In the genomic region with DNA sequence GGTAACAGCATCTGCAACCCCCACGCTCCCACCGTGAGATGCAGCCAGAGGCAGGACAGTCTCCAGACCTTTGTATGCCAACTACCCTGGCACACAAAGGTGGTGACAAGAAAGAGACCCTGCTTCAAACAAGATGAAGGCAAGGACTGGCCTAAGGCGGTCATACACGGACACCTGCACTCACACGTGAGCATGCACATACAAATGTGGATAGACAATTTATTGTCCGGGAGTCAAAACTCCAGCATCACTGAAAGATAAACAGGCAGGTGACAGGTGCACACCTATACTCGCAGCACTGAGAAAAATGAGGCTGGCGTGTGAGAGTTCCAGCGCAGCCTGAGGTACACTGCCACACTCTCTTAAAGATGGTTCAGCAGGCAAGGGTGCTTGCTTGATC, we compare ENCODE assay signal across 8 mouse cellular contexts. TPM values are rescaled to one million over a fixed set of nuclear protein-coding genes. Genes with fewer than 3 reads are reported as not detected.
A peak's percentile ranks its signal among the peaks of the same experiment; 100 is the strongest.
DNase-seq lines count a peak whose midpoint lies in the region; ATAC-seq and TF ChIP-seq lines count a peak whose summit lies in the region.

No protein-coding gene starts in this region.

- no peak overlapping the region for H3K27ac ChIP-seq in heart, embryonic 15.5 days
- no peak overlapping the region for H3K27ac ChIP-seq in forebrain, embryonic 15.5 days (replicated peaks)
- no peak overlapping the region for H3K27ac ChIP-seq in liver, embryonic 16.5 days (ENCODE audit: low read length)

- no peak overlapping the region for H3K9ac ChIP-seq in heart, embryonic 15.5 days
- 0 out of 2 replicates have a peak overlapping the region, but pooled peaks have one; percentile 86 for H3K9ac ChIP-seq in forebrain, embryonic 15.5 days (replicated peaks)
- no peak overlapping the region for H3K9ac ChIP-seq in liver, embryonic 16.5 days (ENCODE audit: low read depth, low read length)

- peak overlapping the region; percentile 94 for H3K4me3 ChIP-seq in heart, embryonic 15.5 days
- peak overlapping the region; percentile 92; the same call in 1 of the 2 replicates for H3K4me3 ChIP-seq in G1E (ENCODE audit: low read depth, low read length)
- peak overlapping the region; percentile 98; the same call in 1 of the 2 replicates for H3K4me3 ChIP-seq in forebrain, embryonic 15.5 days
- peak overlapping the region; percentile 91; the same call in 1 of the 2 replicates for H3K4me3 ChIP-seq in liver, embryonic 16.5 days (ENCODE audit: low read depth, low read length)

- H3K4me1 ChIP-seq in heart, embryonic 15.5 days (replicated peaks): peaks cover 33% of the 10 kb centered on the region
- H3K4me1 ChIP-seq in G1E (ENCODE audit: insufficient read depth, low read depth, low read length): peaks cover 27% of the 10 kb centered on the region
- H3K4me1 ChIP-seq in forebrain, embryonic 15.5 days: peaks cover 16% of the 10 kb centered on the region
- peaks cover 10% of the 10 kb centered on the region for H3K4me1 ChIP-seq in liver, embryonic 16.5 days (ENCODE audit: control insufficient read depth, low read depth, low read length)

- 88% methylated on average over 9 of the region's 9 CpGs for WGBS in heart, embryonic 15.5 days
- WGBS in forebrain, embryonic 15.5 days: 94% methylated on average over 9 of the region's 9 CpGs
- 79% methylated on average over 9 of the region's 9 CpGs for WGBS in liver, embryonic 16.5 days (ENCODE audit: insufficient replicate concordance)

- ATAC-seq in heart, embryonic 15.5 days (replicated peaks; ENCODE audit: insufficient number of reproducible peaks, insufficient read depth, low FRiP score, low read depth): no peak
- no peak for ATAC-seq in G1E (ENCODE audit: extremely low read depth, insufficient number of reproducible peaks, low FRiP score, poor library complexity, severe bottlenecking)
- ATAC-seq in forebrain, embryonic 15.5 days (replicated peaks): no peak
- no peak for ATAC-seq in liver, embryonic 16.5 days (ENCODE audit: low read depth)

- no peaks in the 10 kb centered on the region for H3K9me3 ChIP-seq in heart, embryonic 15.5 days (replicated peaks)
- H3K9me3 ChIP-seq in G1E (replicated peaks): no peaks in the 10 kb centered on the region
- H3K9me3 ChIP-seq in forebrain, embryonic 15.5 days: no peaks in the 10 kb centered on the region
- H3K9me3 ChIP-seq in liver, embryonic 16.5 days (replicated peaks; ENCODE audit: control insufficient read depth, low read length): no peaks in the 10 kb centered on the region

- no peak for TF ChIP-seq CTCF in G1E (IDR thresholded peaks at IDR 0.05; ENCODE audit: low read depth, low read length)

- no peaks in the 10 kb centered on the region for H3K27me3 ChIP-seq in heart, embryonic 15.5 days
- no peaks in the 10 kb centered on the region for H3K27me3 ChIP-seq in G1E (ENCODE audit: insufficient read depth, low read length)
- H3K27me3 ChIP-seq in forebrain, embryonic 15.5 days: no peaks in the 10 kb centered on the region
- H3K27me3 ChIP-seq in liver, embryonic 16.5 days (ENCODE audit: control insufficient read depth, insufficient read depth, low read depth, low read length): no peaks in the 10 kb centered on the region

- peak overlapping the region; percentile 84 for H3K4me2 ChIP-seq in heart, embryonic 15.5 days
- H3K4me2 ChIP-seq in forebrain, embryonic 15.5 days (replicated peaks): peak overlapping the region; percentile 73
- H3K4me2 ChIP-seq in liver, embryonic 16.5 days (ENCODE audit: low read depth, low read length): peak overlapping the region; percentile 73

- H3K36me3 ChIP-seq in heart, embryonic 15.5 days: peaks cover 7% of the 10 kb centered on the region
- peaks cover 36% of the 10 kb centered on the region for H3K36me3 ChIP-seq in G1E (replicated peaks)
- peaks cover 19% of the 10 kb centered on the region for H3K36me3 ChIP-seq in forebrain, embryonic 15.5 days
- no peaks in the 10 kb centered on the region for H3K36me3 ChIP-seq in liver, embryonic 16.5 days (ENCODE audit: control insufficient read depth, insufficient read depth)

- DNase-seq in heart, adult 18-20 months: no peak
- no peak for DNase-seq in G1E (ENCODE audit: low spot score)
- DNase-seq in frontal cortex, postnatal 10 days (ENCODE audit: low spot score in 2 of 2): no peak
- DNase-seq in adrenal gland, adult 18-20 months (ENCODE audit: low spot score in 2 of 2): no peak
- DNase-seq in T-cell, adult 2 months (ENCODE audit: low spot score): no peak

RNA-seq across cellular contexts. Expression of a gene that starts 9.5 kb away (rescaled TPM):
- polyA plus RNA-seq in heart, embryonic 15.5 days (2015; fragmentation: Nextera tagmentation; extraction: Ambion mirVana): 171 and 181 TPM in 2 replicates
- 100 to 1,000 TPM; 152 to 158 TPM for total RNA-seq in heart, adult 18-20 months (2021)
- 17.9 and 26.1 TPM in 2 replicates for total RNA-seq in G1E (2014; fragmentation: Nextera tagmentation)
- total RNA-seq in G1E (2017): 75.1 and 89.8 TPM in 2 replicates
- 112 and 154 TPM in 2 replicates for polyA plus RNA-seq in G1E (2012)
- polyA plus RNA-seq in forebrain, embryonic 15.5 days (2015; fragmentation: Nextera tagmentation; extraction: Ambion mirVana): 177 and 180 TPM in 2 replicates
- polyA plus RNA-seq in liver, embryonic 16.5 days (2015; fragmentation: Nextera tagmentation; extraction: Ambion mirVana): 85.2 and 88.3 TPM in 2 replicates
- total RNA-seq in adrenal gland, adult 18-20 months (2021): 100 to 1,000 TPM; 127 to 172 TPM

RNA-seq across cellular contexts. Expression of a gene that starts 56.2 kb away (rescaled TPM):
- polyA plus RNA-seq in heart, embryonic 15.5 days (2015; fragmentation: Nextera tagmentation; extraction: Ambion mirVana): 32.8 and 34.0 TPM in 2 replicates
- 10 to 100 TPM; 58.9 to 59.4 TPM for total RNA-seq in heart, adult 18-20 months (2021)
- total RNA-seq in G1E (2014; fragmentation: Nextera tagmentation): 6.8 and 7.2 TPM in 2 replicates
- total RNA-seq in G1E (2017): 7.9 and 8.2 TPM in 2 replicates
- polyA plus RNA-seq in G1E (2012): 8.7 and 8.9 TPM in 2 replicates
- 31.6 and 32.4 TPM in 2 replicates for polyA plus RNA-seq in forebrain, embryonic 15.5 days (2015; fragmentation: Nextera tagmentation; extraction: Ambion mirVana)
- polyA plus RNA-seq in liver, embryonic 16.5 days (2015; fragmentation: Nextera tagmentation; extraction: Ambion mirVana): 8.4 and 9.4 TPM in 2 replicates
- total RNA-seq in adrenal gland, adult 18-20 months (2021): 10 to 100 TPM; 70.4 to 74.7 TPM
